Mouse (Mus musculus) left cerebral cortex, postnatal 10 days (tissue): ENCODE measurements around the gene 1700015G11Rik. TPM values are rescaled to one million over a fixed set of nuclear protein-coding genes. Genes with fewer than 3 reads are reported as not detected.
A peak's percentile ranks its signal among the peaks of the same experiment; 100 is the strongest.

Experiments used
- DNase-seq, 2 experiments: peaks; one replicate each; pipeline ENCODE4 v3.0.0; 2021 to 2022; ENCODE audit warnings: low spot score in 2 of 2, mixed read lengths in 1 of 2; ENCODE audit errors: extremely low spot score in 1 of 2
- intact Hi-C: fragments of 180-260 bp; cut with DNase I; formaldehyde crosslinking; loops from one replicate; pipeline ENCODE4 v1.15.1; 2025
- total RNA-seq, 2 experiments: library from RNA; stranded (reverse); gene quantifications; 2 replicates each; pipeline ENCODE4 v1.2.3; 2021

The 1700015G11Rik gene
- total RNA-seq = not detected

GRCm38 (mm10) chr7:52015628-52016027 is at the start of gene 1700015G11Rik:
Gene 1700015G11Rik, minus strand, starts transcription at chr7:52015728.
- no peak for DNase-seq
- intact Hi-C loops = no loop called here

- no peak for DNase-seq
- intact Hi-C loops = no loop called here
Observed at GRCm38 (mm10) chr7:52056954-52057353, 41.4 kb upstream of the 1700015G11Rik start.

GRCm38 (mm10) chr7:52056274-52056673 is 40.7 kb upstream of the 1700015G11Rik start:
- intact Hi-C loops = no loop called here
- no peak for DNase-seq

GRCm38 (mm10) chr7:52055831-52056230 is 40.3 kb upstream of the 1700015G11Rik start:
- intact Hi-C loops = no loop called here
- no peak for DNase-seq

GRCm38 (mm10) chr7:52037600-52038582 is 22.4 kb upstream of the 1700015G11Rik start:
- peak; percentile 33 to 69 for DNase-seq
- intact Hi-C loops = no loop called here

- intact Hi-C loops = no loop called here
- no peak for DNase-seq
Observed at GRCm38 (mm10) chr7:52024050-52024626, 8.6 kb upstream of the 1700015G11Rik start.

GRCm38 (mm10) chr7:52022039-52022438 is 6.5 kb upstream of the 1700015G11Rik start:
- no peak for DNase-seq
- intact Hi-C loops = no loop called here

GRCm38 (mm10) chr7:52015180-52015579 is 348 bp downstream of the 1700015G11Rik start:
- intact Hi-C loops = no loop called here
- DNase-seq = no peak

GRCm38 (mm10) chr7:52013457-52013856 is 2.1 kb downstream of the 1700015G11Rik start:
- intact Hi-C loops = no loop called here

GRCm38 (mm10) chr7:52007138-52007537 is 8.4 kb downstream of the 1700015G11Rik start:
- intact Hi-C loops = no loop called here
- DNase-seq = no peak

More at GRCm38 (mm10) chr7:52013457-52013856, 2.1 kb downstream of the 1700015G11Rik start:
- no peak for DNase-seq

GRCm38 (mm10) chr7:52006296-52006630 is 9.3 kb downstream of the 1700015G11Rik start:
- intact Hi-C loops = no loop called here
- no peak for DNase-seq

GRCm38 (mm10) chr7:52005511-52006295 is 9.8 kb downstream of the 1700015G11Rik start, which contains the start of gene Svip:
Gene Svip, minus strand, starts transcription at chr7:52006018.
- DNase-seq = peak; percentile 95 to 96
- intact Hi-C loops = no loop called here

- intact Hi-C loops = no loop called here
- no peak for DNase-seq
Observed at GRCm38 (mm10) chr7:51991020-51991419, 24.5 kb downstream of the 1700015G11Rik start.

- intact Hi-C loops = no loop called here
- DNase-seq = no peak
Observed at GRCm38 (mm10) chr7:51986909-51987308, 28.6 kb downstream of the 1700015G11Rik start.

- intact Hi-C loops = no loop called here
Observed at GRCm38 (mm10) chr7:51985763-51986162, 29.8 kb downstream of the 1700015G11Rik start.

GRCm38 (mm10) chr7:51982303-51982702 is 33.2 kb downstream of the 1700015G11Rik start:
- DNase-seq = peak in 1 of 2 experiments; percentile 23

More at GRCm38 (mm10) chr7:51985763-51986162, 29.8 kb downstream of the 1700015G11Rik start:
- peak in 1 of 2 experiments; percentile 27 for DNase-seq

GRCm38 (mm10) chr7:51979271-51979670 is 36.3 kb downstream of the 1700015G11Rik start:
- intact Hi-C loops = loop anchor here (10.0 kb wide), 1 partner anchor 484 kb away; no protein-coding TSS in a partner anchor
- no peak for DNase-seq

More at GRCm38 (mm10) chr7:51982303-51982702, 33.2 kb downstream of the 1700015G11Rik start:
- intact Hi-C loops = no loop called here

GRCm38 (mm10) chr7:51975181-51975580 is 40.3 kb downstream of the 1700015G11Rik start:
- intact Hi-C loops = loop anchor here (10.0 kb wide), 1 partner anchor 480 kb away; no protein-coding TSS in a partner anchor
- no peak for DNase-seq

GRCm38 (mm10) chr7:51973526-51973925 is 42.0 kb downstream of the 1700015G11Rik start:
- no peak for DNase-seq
- intact Hi-C loops = loop anchor here (5.0 to 10.0 kb wide), 3 partner anchors 111 to 479 kb away; partner anchors contain the start of genes Fancf and Gas2
